Mouse (Mus musculus) lung, postnatal 10 days (tissue): ENCODE results near the gene Olfr1317.

Experiments used
- DNase-seq: peaks from one replicate; pipeline ENCODE4 v3.0.0; 2021

Gene Olfr1317

DNA sequence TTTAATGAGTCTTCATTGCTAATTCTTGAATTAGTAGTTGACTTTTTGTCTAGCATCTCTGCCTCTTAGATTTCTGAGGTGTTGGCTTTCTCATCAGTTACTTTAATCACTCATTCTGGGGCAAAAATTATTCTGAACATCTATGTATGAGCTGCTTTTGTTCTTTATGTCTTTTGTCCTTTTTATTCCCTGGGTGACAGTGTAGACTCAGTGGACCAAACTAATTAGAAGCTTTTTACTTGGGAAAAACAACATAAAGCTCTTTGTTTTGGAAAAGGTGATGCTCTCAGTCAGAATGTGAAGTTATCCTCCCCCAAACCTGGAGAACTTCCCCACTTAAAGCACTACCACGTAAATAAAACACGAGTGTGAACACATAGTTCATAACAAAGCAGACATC, at the start of gene Olfr1317:
Gene Olfr1317, plus strand, starts transcription at position 301 of the 400 bp plus-strand sequence.
- no peak for DNase-seq

GRCm38 (mm10) chr2:112096681-112097080, 43.4 kb upstream of the Olfr1317 start, which contains the start of gene Olfr1314:
TSS of gene Olfr1314 (minus strand) at chr2:112096781.
- DNase-seq: no peak

DNA sequence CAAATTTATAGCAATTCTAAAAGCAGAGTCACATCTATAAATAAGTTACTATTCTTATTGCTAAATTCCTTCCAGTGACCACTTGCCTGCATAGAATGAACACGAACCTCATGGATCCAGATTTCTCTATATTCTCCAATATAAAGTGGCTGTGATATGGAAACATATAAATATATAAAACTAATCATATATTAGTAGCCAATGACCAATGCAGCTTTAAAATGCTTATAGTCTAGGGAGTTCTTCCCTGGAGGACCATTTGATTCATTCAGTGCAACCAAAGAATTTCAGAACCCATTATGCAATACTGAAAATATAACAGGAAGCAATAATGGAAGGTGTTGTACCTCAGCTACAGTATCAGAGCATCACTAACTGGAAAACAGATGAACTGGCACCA, 24.8 kb upstream of the Olfr1317 start, which contains the start of gene Olfr1315-ps1:
Gene Olfr1315-ps1, minus strand, starts transcription at position 101 of the 400 bp plus-strand sequence.
- DNase-seq: no peak

DNA sequence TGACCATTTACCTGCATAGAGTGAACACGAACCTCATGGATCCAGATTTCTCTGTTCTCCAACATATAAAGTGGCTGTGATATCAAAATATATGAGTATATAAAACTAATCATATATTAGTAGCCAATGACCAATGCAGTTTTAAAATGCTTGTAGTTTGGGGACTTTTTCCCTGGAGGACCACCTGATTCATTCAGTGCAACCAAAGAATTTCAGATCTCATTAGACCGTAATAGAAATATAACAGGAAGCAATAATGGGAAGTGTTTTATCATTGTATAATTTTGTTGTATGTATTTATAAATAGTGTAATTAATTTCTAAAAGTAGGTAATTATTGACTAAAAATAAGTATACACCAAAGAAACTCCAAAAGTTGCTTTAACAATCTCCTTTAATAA, 5.3 kb upstream of the Olfr1317 start, which contains the start of gene Olfr1316:
Gene Olfr1316, minus strand, starts transcription at position 101 of the 400 bp plus-strand sequence.
- DNase-seq: no peak

GRCm38 (mm10) chr2:112153898-112154297, 13.8 kb downstream of the Olfr1317 start, which contains the start of gene Olfr1318:
TSS of gene Olfr1318 (plus strand) at chr2:112154198.
- no peak for DNase-seq
